Mouse (Mus musculus) layer of hippocampus, adult 18-20 months (tissue): ENCODE data around the gene Emc8. TPM values are rescaled to one million over a fixed set of nuclear protein-coding genes. Genes with fewer than 3 reads are reported as not detected.

Experiments
- DNase-seq, 2 experiments: peaks; one replicate each; pipeline ENCODE4 v3.0.0; 2022; ENCODE audit warnings: low spot score in 2 of 2
- total RNA-seq, 2 experiments: library from RNA; stranded (reverse); gene quantifications; 2 replicates each; pipeline ENCODE4 v1.2.3; 2021

The Emc8 gene
- total RNA-seq, 2 experiments from 2014 or later: 74.7 to 96.9 TPM

DNA sequence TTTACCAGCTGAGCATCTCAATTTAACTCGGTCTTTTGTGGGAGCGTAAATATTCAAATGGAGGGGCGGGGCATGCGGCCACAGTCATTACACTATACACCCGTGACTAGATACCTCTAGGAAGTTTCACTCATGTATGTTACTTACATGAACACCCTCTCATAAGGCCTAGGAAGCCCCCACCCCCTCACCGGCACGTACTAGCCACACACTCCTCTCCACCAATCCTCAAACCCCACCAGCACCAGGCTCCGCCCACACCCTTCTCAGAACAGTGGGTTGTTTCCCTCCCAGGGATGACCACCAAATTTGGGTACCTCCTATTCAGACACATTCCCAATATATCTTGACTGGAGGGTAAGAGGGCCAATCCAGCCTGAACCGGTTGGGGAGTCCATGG, 60.9 kb downstream of the Emc8 start:
- no peak for DNase-seq

Other genes with a start within 250 kb of the Emc8 start
- gene Gins2, start 79.3 kb downstream of the Emc8 start, total RNA-seq: 1 to 10 TPM; 3.5 to 4.2 TPM
- 10 to 100 TPM; 17.4 to 17.6 TPM for gene 1190005I06Rik, start 20.9 kb downstream of the Emc8 start, total RNA-seq
- 1 to 10 TPM; 1.4 to 2.0 TPM for gene Gm27021, start 494 bp downstream of the Emc8 start, total RNA-seq
- 1,000 to 10,000 TPM; 1,117 to 1,130 TPM for gene Cox4i1, start 351 bp downstream of the Emc8 start, total RNA-seq
- 1 to 10 TPM; 3.7 to 4.6 TPM for gene Irf8, start 67.8 kb upstream of the Emc8 start, total RNA-seq